Mouse (Mus musculus): ENCODE measurements around the gene Fnip2. TPM values are rescaled to one million over a fixed set of nuclear protein-coding genes. Genes with fewer than 3 reads are reported as not detected.

The Fnip2 gene
- polyA plus RNA-seq, 1 experiment: 10.2 TPM

GRCm38 (mm10) chr3:79553779-79554178 is 13.8 kb downstream of the Fnip2 start:
- H3K4me1 ChIP-seq (ENCODE audit: control insufficient read depth, insufficient read depth, low read length): no peaks in the 10 kb centered on the region
- TF ChIP-seq CTCF (IDR thresholded peaks at IDR 0.05; ENCODE audit: extremely low read depth, insufficient read depth, low read length): no peak
- TF ChIP-seq POLR2A (IDR thresholded peaks at IDR 0.05; ENCODE audit: extremely low read depth, insufficient read depth, low read length): no peak

GRCm38 (mm10) chr3:79551826-79552552 is 15.6 kb downstream of the Fnip2 start:
- Histone ChIP-seq H3K4me1 (ENCODE audit: control insufficient read depth, insufficient read depth, low read length) (no peaks in the 10 kb centered on the region), H3K4me3 (ENCODE audit: insufficient read depth, low read length) (no peak overlapping the region), H3K27ac (ENCODE audit: insufficient read depth, low read length) (no peak overlapping the region)
- no peak for TF ChIP-seq CTCF (IDR thresholded peaks at IDR 0.05; ENCODE audit: extremely low read depth, insufficient read depth, low read length)
- no peak for TF ChIP-seq POLR2A (IDR thresholded peaks at IDR 0.05; ENCODE audit: extremely low read depth, insufficient read depth, low read length)

More at GRCm38 (mm10) chr3:79553779-79554178, 13.8 kb downstream of the Fnip2 start:
- H3K4me3 ChIP-seq (ENCODE audit: insufficient read depth, low read length): no peak overlapping the region
- no peak overlapping the region for H3K27ac ChIP-seq (ENCODE audit: insufficient read depth, low read length)

GRCm38 (mm10) chr3:79549751-79550393 is 17.7 kb downstream of the Fnip2 start:
- H3K27ac ChIP-seq (ENCODE audit: insufficient read depth, low read length): no peak overlapping the region
- TF ChIP-seq POLR2A (IDR thresholded peaks at IDR 0.05; ENCODE audit: extremely low read depth, insufficient read depth, low read length): no peak
- no peak for TF ChIP-seq CTCF (IDR thresholded peaks at IDR 0.05; ENCODE audit: extremely low read depth, insufficient read depth, low read length)
- no peaks in the 10 kb centered on the region for H3K4me1 ChIP-seq (ENCODE audit: control insufficient read depth, insufficient read depth, low read length)
- no peak overlapping the region for H3K4me3 ChIP-seq (ENCODE audit: insufficient read depth, low read length)

- no peak overlapping the region for H3K4me3 ChIP-seq (ENCODE audit: insufficient read depth, low read length)
- H3K4me1 ChIP-seq (ENCODE audit: control insufficient read depth, insufficient read depth, low read length): no peaks in the 10 kb centered on the region
- no peak for TF ChIP-seq POLR2A (IDR thresholded peaks at IDR 0.05; ENCODE audit: extremely low read depth, insufficient read depth, low read length)
- no peak for TF ChIP-seq CTCF (IDR thresholded peaks at IDR 0.05; ENCODE audit: extremely low read depth, insufficient read depth, low read length)
- no peak overlapping the region for H3K27ac ChIP-seq (ENCODE audit: insufficient read depth, low read length)
These were observed 18.7 kb downstream of the Fnip2 start for GRCm38 (mm10) chr3:79548681-79549437.

- no peaks in the 10 kb centered on the region for H3K4me1 ChIP-seq (ENCODE audit: control insufficient read depth, insufficient read depth, low read length)
- no peak overlapping the region for H3K4me3 ChIP-seq (ENCODE audit: insufficient read depth, low read length)
- H3K27ac ChIP-seq (ENCODE audit: insufficient read depth, low read length): no peak overlapping the region
- TF ChIP-seq CTCF (IDR thresholded peaks at IDR 0.05; ENCODE audit: extremely low read depth, insufficient read depth, low read length): no peak
- no peak for TF ChIP-seq POLR2A (IDR thresholded peaks at IDR 0.05; ENCODE audit: extremely low read depth, insufficient read depth, low read length)
These were observed 25.0 kb downstream of the Fnip2 start for GRCm38 (mm10) chr3:79542585-79542984.

GRCm38 (mm10) chr3:79539656-79540055 is 27.9 kb downstream of the Fnip2 start:
- Histone ChIP-seq H3K4me1 (ENCODE audit: control insufficient read depth, insufficient read depth, low read length) (no peaks in the 10 kb centered on the region), H3K4me3 (ENCODE audit: insufficient read depth, low read length) (no peak overlapping the region)
- TF ChIP-seq CTCF (IDR thresholded peaks at IDR 0.05; ENCODE audit: extremely low read depth, insufficient read depth, low read length): no peak
- TF ChIP-seq POLR2A (IDR thresholded peaks at IDR 0.05; ENCODE audit: extremely low read depth, insufficient read depth, low read length): no peak

GRCm38 (mm10) chr3:79539124-79539523 is 28.5 kb downstream of the Fnip2 start:
- Histone ChIP-seq H3K4me1 (ENCODE audit: control insufficient read depth, insufficient read depth, low read length) (no peaks in the 10 kb centered on the region), H3K4me3 (ENCODE audit: insufficient read depth, low read length) (no peak overlapping the region), H3K27ac (ENCODE audit: insufficient read depth, low read length) (no peak overlapping the region)
- no peak for TF ChIP-seq CTCF (IDR thresholded peaks at IDR 0.05; ENCODE audit: extremely low read depth, insufficient read depth, low read length)
- no peak for TF ChIP-seq POLR2A (IDR thresholded peaks at IDR 0.05; ENCODE audit: extremely low read depth, insufficient read depth, low read length)

More at GRCm38 (mm10) chr3:79539656-79540055, 27.9 kb downstream of the Fnip2 start:
- H3K27ac ChIP-seq (ENCODE audit: insufficient read depth, low read length): no peak overlapping the region

- Histone ChIP-seq H3K4me3 (ENCODE audit: insufficient read depth, low read length) (no peak overlapping the region), H3K27ac (ENCODE audit: insufficient read depth, low read length) (no peak overlapping the region), H3K4me1 (ENCODE audit: control insufficient read depth, insufficient read depth, low read length) (no peaks in the 10 kb centered on the region)
- TF ChIP-seq POLR2A (IDR thresholded peaks at IDR 0.05; ENCODE audit: extremely low read depth, insufficient read depth, low read length): no peak
- TF ChIP-seq CTCF (IDR thresholded peaks at IDR 0.05; ENCODE audit: extremely low read depth, insufficient read depth, low read length): no peak
These were observed 29.3 kb downstream of the Fnip2 start for GRCm38 (mm10) chr3:79538342-79538741.

- TF ChIP-seq CTCF (IDR thresholded peaks at IDR 0.05; ENCODE audit: extremely low read depth, insufficient read depth, low read length) (no peak), POLR2A (IDR thresholded peaks at IDR 0.05; ENCODE audit: extremely low read depth, insufficient read depth, low read length) (no peak)
- Histone ChIP-seq H3K4me1 (ENCODE audit: control insufficient read depth, insufficient read depth, low read length) (no peaks in the 10 kb centered on the region), H3K27ac (ENCODE audit: insufficient read depth, low read length) (no peak overlapping the region), H3K4me3 (ENCODE audit: insufficient read depth, low read length) (no peak overlapping the region)
These were observed 29.9 kb downstream of the Fnip2 start for GRCm38 (mm10) chr3:79537626-79538203.
